Mouse (Mus musculus) CD4-positive, CD25-positive, alpha-beta regulatory T cell, adult 4 months (primary cell): Measurements from ENCODE around the gene Twist2. TPM values are rescaled to one million over a fixed set of nuclear protein-coding genes. Genes with fewer than 3 reads are reported as not detected.

ENCODE experiments used
- ATAC-seq: one replicate; pipeline ENCODE4 v1.8.0; 2017
- polyA plus RNA-seq, 2 experiments: library from polyadenylated mRNA; unstranded; fragments of 100-300 nt; shearing (Covaris generic); gene quantifications; one replicate each; pipeline ENCODE4 v1.2.1; 2017

Gene Twist2
- not detected for polyA plus RNA-seq

GRCm38 (mm10) chr1:91800967-91801843, at the start of gene Twist2:
TSS of gene Twist2 (plus strand) at chr1:91801461.
- ATAC-seq, result no peak

GRCm38 (mm10) chr1:91752931-91753330, 48.3 kb upstream of the Twist2 start:
- ATAC-seq, result no peak

GRCm38 (mm10) chr1:91755102-91755501, 46.2 kb upstream of the Twist2 start:
- ATAC-seq, result no peak

GRCm38 (mm10) chr1:91757292-91757691, 44.0 kb upstream of the Twist2 start:
- no peak for ATAC-seq

- ATAC-seq, result no peak
Observed at GRCm38 (mm10) chr1:91758143-91758542, 43.1 kb upstream of the Twist2 start.

GRCm38 (mm10) chr1:91758600-91759515, 42.4 kb upstream of the Twist2 start:
- ATAC-seq, result no peak

- ATAC-seq, result no peak
Observed at GRCm38 (mm10) chr1:91760140-91760986, 40.9 kb upstream of the Twist2 start.

GRCm38 (mm10) chr1:91762528-91763091, 38.7 kb upstream of the Twist2 start:
- ATAC-seq, result no peak

GRCm38 (mm10) chr1:91770221-91770624, 31.0 kb upstream of the Twist2 start:
- ATAC-seq, result no peak

- ATAC-seq, result no peak
Observed at GRCm38 (mm10) chr1:91770676-91771075, 30.6 kb upstream of the Twist2 start.

- ATAC-seq, result no peak
Observed at GRCm38 (mm10) chr1:91776928-91777327, 24.3 kb upstream of the Twist2 start.

- no peak for ATAC-seq
Observed at GRCm38 (mm10) chr1:91779819-91780218, 21.4 kb upstream of the Twist2 start.

- ATAC-seq, result no peak
Observed at GRCm38 (mm10) chr1:91781182-91781581, 20.1 kb upstream of the Twist2 start.

- ATAC-seq, result no peak
Observed at GRCm38 (mm10) chr1:91784162-91784561, 17.1 kb upstream of the Twist2 start.

- ATAC-seq, result no peak
Observed at GRCm38 (mm10) chr1:91799323-91799722, 1.9 kb upstream of the Twist2 start.

GRCm38 (mm10) chr1:91800348-91800747, 913 bp upstream of the Twist2 start:
- ATAC-seq, result no peak

GRCm38 (mm10) chr1:91801844-91802366, 644 bp downstream of the Twist2 start:
- ATAC-seq, result no peak

- no peak for ATAC-seq
Observed at GRCm38 (mm10) chr1:91802406-91803121, 1.3 kb downstream of the Twist2 start.

GRCm38 (mm10) chr1:91803416-91803815, 2.2 kb downstream of the Twist2 start:
- no peak for ATAC-seq

GRCm38 (mm10) chr1:91816067-91816466, 14.8 kb downstream of the Twist2 start:
- ATAC-seq, result no peak

GRCm38 (mm10) chr1:91816571-91816970, 15.3 kb downstream of the Twist2 start:
- ATAC-seq, result no peak
